Mouse (Mus musculus): ENCODE measurements around the gene Ranbp1. TPM values are rescaled to one million over a fixed set of nuclear protein-coding genes. Genes with fewer than 3 reads are reported as not detected.

Ranbp1 gene
- polyA plus RNA-seq, 1 experiment from 2014 or later, result 273 TPM

DNA sequence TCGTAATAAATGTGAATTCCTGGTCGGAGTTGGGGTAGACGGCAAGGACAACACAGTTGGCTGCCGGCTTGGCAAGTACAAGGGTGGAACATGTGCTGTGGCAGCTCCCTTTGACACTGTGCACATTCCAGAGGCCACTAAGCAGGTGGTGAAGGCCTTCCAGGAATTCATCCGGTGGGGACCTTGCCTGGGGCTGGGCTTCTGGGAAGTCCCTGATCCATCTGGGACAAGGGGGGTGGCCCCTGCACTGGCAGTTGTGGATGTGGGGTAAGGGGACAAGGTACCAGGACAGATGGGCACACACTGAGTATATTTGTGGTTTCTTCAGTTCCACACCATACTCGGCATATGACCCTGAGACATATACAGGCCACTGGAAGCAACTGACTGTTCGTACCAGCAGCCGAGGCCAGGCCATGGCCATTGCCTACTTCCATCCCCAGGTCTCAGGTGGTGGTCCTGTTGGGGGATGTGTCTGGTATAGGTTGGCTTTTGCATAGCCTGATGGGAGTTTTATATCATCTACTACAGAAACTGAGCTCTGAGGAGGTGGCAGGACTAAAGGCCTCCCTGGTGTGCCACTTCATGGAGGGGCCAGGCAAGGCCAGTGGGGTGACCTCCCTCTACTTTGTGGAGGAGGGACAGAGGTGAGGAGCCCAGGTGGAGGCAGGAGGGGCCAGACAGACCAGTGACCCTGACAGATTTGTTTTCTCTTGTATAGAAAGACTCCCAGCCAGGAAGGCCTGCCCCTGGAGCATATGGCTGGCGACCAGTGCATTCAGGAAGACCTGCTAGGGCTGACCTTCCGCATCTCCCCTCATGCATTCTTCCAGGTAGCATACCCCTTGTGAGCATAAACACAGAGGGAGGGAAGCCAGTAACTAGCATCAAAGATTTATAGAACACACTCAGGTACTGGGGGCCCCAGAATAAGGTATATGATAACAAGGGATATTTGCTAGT, 2.6 kb upstream of the Ranbp1 start:
- H3K9me3 ChIP-seq (ENCODE audit: control insufficient read depth, low read length), result no peaks in the 10 kb centered on the region
- no peak overlapping the region for H3K9ac ChIP-seq (ENCODE audit: low read length)
- DNase-seq (ENCODE audit: low spot score) (no peak), ATAC-seq (ENCODE audit: low FRiP score, low TSS enrichment) (no peak)
- H3K27ac ChIP-seq (replicated peaks), result no peak overlapping the region
- no peak overlapping the region for H3K4me3 ChIP-seq (ENCODE audit: low read depth, low read length)
- 57% methylated on average over 10 of the region's 10 CpGs for WGBS
- H3K36me3 ChIP-seq (ENCODE audit: control insufficient read depth, insufficient read depth, low read length), result peaks cover 18% of the 10 kb centered on the region
- 0 out of 2 replicates have a peak, but pooled peaks cover 5% of the 10 kb centered on the region for H3K4me1 ChIP-seq (replicated peaks; ENCODE audit: control insufficient read depth, insufficient read depth)
- TF ChIP-seq EP300 (optimal IDR thresholded peaks at IDR 0.05), result no peak
- TF ChIP-seq CTCF (IDR thresholded peaks at IDR 0.05; ENCODE audit: low read depth), result no peak
- no peaks in the 10 kb centered on the region for H3K27me3 ChIP-seq (ENCODE audit: control insufficient read depth, insufficient read depth, low read length)
- H3K4me2 ChIP-seq (replicated peaks; ENCODE audit: low read depth), result no peak overlapping the region

GRCm38 (mm10) chr16:18250231-18250630, 1.7 kb upstream of the Ranbp1 start:
- ATAC-seq (ENCODE audit: low FRiP score, low TSS enrichment) (no peak), DNase-seq (ENCODE audit: low spot score) (no peak)
- Histone ChIP-seq H3K4me3 (ENCODE audit: low read depth, low read length) (no peak overlapping the region), H3K9ac (ENCODE audit: low read length) (peak overlapping the region; percentile 82; the same call in 1 of the 2 replicates), H3K4me1 (replicated peaks; ENCODE audit: control insufficient read depth, insufficient read depth) (0 out of 2 replicates have a peak, but pooled peaks cover 5% of the 10 kb centered on the region), H3K36me3 (ENCODE audit: control insufficient read depth, insufficient read depth, low read length) (peaks cover 12% of the 10 kb centered on the region; the same call in 1 of the 2 replicates), H3K4me2 (replicated peaks; ENCODE audit: low read depth) (peak overlapping the region; percentile 87), H3K27me3 (ENCODE audit: control insufficient read depth, insufficient read depth, low read length) (no peaks in the 10 kb centered on the region), H3K27ac (replicated peaks) (no peak overlapping the region), H3K9me3 (ENCODE audit: control insufficient read depth, low read length) (no peaks in the 10 kb centered on the region)
- 55% methylated on average over 4 of the region's 4 CpGs for whole genome bisulfite sequencing
- TF ChIP-seq CTCF (IDR thresholded peaks at IDR 0.05; ENCODE audit: low read depth), result no peak
- no peak for TF ChIP-seq EP300 (optimal IDR thresholded peaks at IDR 0.05)

DNA sequence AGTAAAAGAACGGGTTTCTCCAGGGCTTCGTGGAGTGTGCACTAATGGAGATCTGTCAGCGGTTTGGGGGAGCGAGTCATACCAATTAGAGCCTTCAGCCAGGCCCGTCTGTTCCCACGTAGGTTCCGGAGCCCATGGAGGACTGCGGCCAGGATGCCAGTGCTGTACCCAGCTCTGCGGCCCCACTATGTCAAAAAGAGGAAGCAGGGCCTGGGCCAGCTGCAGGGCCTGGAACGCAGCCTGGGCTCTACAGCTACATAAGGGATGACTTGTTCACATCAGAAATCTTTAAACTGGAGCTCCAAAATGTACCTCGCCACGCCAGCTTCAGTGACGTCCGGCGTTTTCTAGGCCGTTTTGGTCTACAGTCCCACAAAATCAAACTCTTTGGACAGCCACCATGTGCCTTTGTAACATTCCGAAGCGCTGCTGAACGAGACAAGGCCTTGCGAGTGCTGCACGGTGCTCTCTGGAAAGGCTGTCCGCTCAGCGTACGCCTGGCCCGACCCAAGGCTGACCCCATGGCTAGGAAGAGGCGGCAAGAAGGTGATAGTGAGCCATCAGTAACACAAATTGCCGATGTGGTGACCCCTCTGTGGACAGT, 934 bp upstream of the Ranbp1 start:
- peak; percentile 49 for DNase-seq (ENCODE audit: low spot score)
- peak overlapping the region; percentile 87 for H3K4me2 ChIP-seq (replicated peaks; ENCODE audit: low read depth)
- TF ChIP-seq EP300 (optimal IDR thresholded peaks at IDR 0.05) (no peak), CTCF (IDR thresholded peaks at IDR 0.05; ENCODE audit: low read depth) (no peak)
- H3K9me3 ChIP-seq (ENCODE audit: control insufficient read depth, low read length), result no peaks in the 10 kb centered on the region
- H3K36me3 ChIP-seq (ENCODE audit: control insufficient read depth, insufficient read depth, low read length), result peaks cover 14% of the 10 kb centered on the region; the same call in 1 of the 2 replicates
- no peaks in the 10 kb centered on the region for H3K27me3 ChIP-seq (ENCODE audit: control insufficient read depth, insufficient read depth, low read length)
- WGBS, result 1% methylated on average over 27 of the region's 27 CpGs
- 0 out of 2 replicates have a peak, but pooled peaks have one; percentile 6 for ATAC-seq (ENCODE audit: low FRiP score, low TSS enrichment)
- H3K27ac ChIP-seq (replicated peaks), result peak overlapping the region; percentile 87
- 0 out of 2 replicates have a peak, but pooled peaks cover 5% of the 10 kb centered on the region for H3K4me1 ChIP-seq (replicated peaks; ENCODE audit: control insufficient read depth, insufficient read depth)
- peak overlapping the region; percentile 93 for H3K4me3 ChIP-seq (ENCODE audit: low read depth, low read length)
- H3K9ac ChIP-seq (ENCODE audit: low read length), result peak overlapping the region; percentile 82

- DNase-seq (ENCODE audit: low spot score), result peak; percentile 53
- ATAC-seq (ENCODE audit: low FRiP score, low TSS enrichment), result peak; percentile 0; the same call in 1 of the 2 replicates
Observed at GRCm38 (mm10) chr16:18247521-18248399, 772 bp downstream of the Ranbp1 start.

GRCm38 (mm10) chr16:18241581-18241980, 7.0 kb downstream of the Ranbp1 start:
- Histone ChIP-seq H3K4me2 (replicated peaks; ENCODE audit: low read depth) (no peak overlapping the region), H3K9ac (ENCODE audit: low read length) (no peak overlapping the region), H3K9me3 (ENCODE audit: control insufficient read depth, low read length) (no peaks in the 10 kb centered on the region), H3K36me3 (ENCODE audit: control insufficient read depth, insufficient read depth, low read length) (peaks cover 19% of the 10 kb centered on the region; the same call in 1 of the 2 replicates), H3K27ac (replicated peaks) (no peak overlapping the region), H3K4me3 (ENCODE audit: low read depth, low read length) (no peak overlapping the region), H3K27me3 (ENCODE audit: control insufficient read depth, insufficient read depth, low read length) (no peaks in the 10 kb centered on the region), H3K4me1 (replicated peaks; ENCODE audit: control insufficient read depth, insufficient read depth) (no peaks in the 10 kb centered on the region)
- 93% methylated on average over 10 of the region's 10 CpGs for WGBS
- DNase-seq (ENCODE audit: low spot score), result no peak
- TF ChIP-seq CTCF (IDR thresholded peaks at IDR 0.05; ENCODE audit: low read depth), result no peak
- TF ChIP-seq EP300 (optimal IDR thresholded peaks at IDR 0.05), result no peak
- no peak for ATAC-seq (ENCODE audit: low FRiP score, low TSS enrichment)

More at GRCm38 (mm10) chr16:18247521-18248399, 772 bp downstream of the Ranbp1 start:
- Histone ChIP-seq H3K9ac (ENCODE audit: low read length) (peak overlapping the region; percentile 83), H3K36me3 (ENCODE audit: control insufficient read depth, insufficient read depth, low read length) (peaks cover 11% of the 10 kb centered on the region), H3K4me1 (replicated peaks; ENCODE audit: control insufficient read depth, insufficient read depth) (0 out of 2 replicates have a peak, but pooled peaks cover 5% of the 10 kb centered on the region), H3K27me3 (ENCODE audit: control insufficient read depth, insufficient read depth, low read length) (no peaks in the 10 kb centered on the region), H3K4me3 (ENCODE audit: low read depth, low read length) (peak overlapping the region; percentile 93), H3K27ac (replicated peaks) (peak overlapping the region; percentile 84), H3K4me2 (replicated peaks; ENCODE audit: low read depth) (peak overlapping the region; percentile 77), H3K9me3 (ENCODE audit: control insufficient read depth, low read length) (no peaks in the 10 kb centered on the region)
- no peak for TF ChIP-seq CTCF (IDR thresholded peaks at IDR 0.05; ENCODE audit: low read depth)
- TF ChIP-seq EP300 (optimal IDR thresholded peaks at IDR 0.05), result no peak
- under 1% methylated on average over 33 of the region's 33 CpGs for WGBS

Measured in stomach, postnatal 0 days (tissue).